Mouse (Mus musculus) stomach, embryonic 14.5 days (tissue): ENCODE data around the gene Hyal6. TPM values are rescaled to one million over a fixed set of nuclear protein-coding genes. Genes with fewer than 3 reads are reported as not detected.

ENCODE experiments used
- ATAC-seq: fragments of 200-750 bp; cut with Nextera tagmentation; 2 replicates; pipeline ENCODE4 v1.8.0; 2017; ENCODE audit warnings: low read depth, moderate TSS enrichment; ENCODE audit not compliant: insufficient number of reproducible peaks, insufficient read depth, low FRiP score
- H3K27ac ChIP-seq: fragments of 300-500 bp; sonication (generic); 2 replicates; pipeline ENCODE4 v1.5.1; 2014; ENCODE audit warnings: mild to moderate bottlenecking, low read length, moderate library complexity, mixed read lengths
- H3K27me3 ChIP-seq: fragments of 300-500 bp; sonication (generic); 2 replicates; pipeline ENCODE4 v1.6.1; 2014; ENCODE audit warnings: low read length, control low read depth, mixed read lengths; ENCODE audit not compliant: control insufficient read depth, insufficient read depth
- H3K36me3 ChIP-seq: fragments of 300-500 bp; sonication (generic); 2 replicates; pipeline ENCODE4 v1.6.1; 2014; ENCODE audit warnings: mild to moderate bottlenecking, control low read depth, low read length, moderate library complexity, mixed read lengths; ENCODE audit not compliant: control insufficient read depth, insufficient read depth
- H3K4me1 ChIP-seq: fragments of 300-500 bp; sonication (generic); 2 replicates; pipeline ENCODE4 v1.6.1; 2014; ENCODE audit warnings: low read length, control low read depth, mixed read lengths; ENCODE audit not compliant: control insufficient read depth, insufficient read depth
- H3K4me2 ChIP-seq: fragments of 300-500 bp; sonication (generic); replicated peaks from 2 replicates; pipeline ENCODE4 v1.6.1; 2014; ENCODE audit warnings: low read depth, low read length, control low read depth
- H3K4me3 ChIP-seq: fragments of 300-500 bp; sonication (generic); 2 replicates; pipeline ENCODE4 v1.5.1; 2014; ENCODE audit warnings: low read depth, low read length, control low read depth
- H3K9ac ChIP-seq: fragments of 300-500 bp; sonication (generic); replicated peaks from 2 replicates; pipeline ENCODE4 v1.6.1; 2014; ENCODE audit warnings: low read depth, mild to moderate bottlenecking, control low read depth, low read length, moderate library complexity, mixed read lengths
- H3K9me3 ChIP-seq: fragments of 300-500 bp; sonication (generic); 2 replicates; pipeline ENCODE4 v1.6.1; 2016; ENCODE audit warnings: low read depth, low read length, control low read depth; ENCODE audit not compliant: control insufficient read depth
- WGBS: fragments of 180-500 bp; shearing (Covaris S2); extraction: QIAGEN DNeasy Blood & Tissue Kit; methylation state at CpG from one replicate; pipeline ENCODE4 v1.1.7; 2014; 5-methylcytosine and 5-hydroxymethylcytosine counted together
- polyA plus RNA-seq: library from polyadenylated mRNA; unstranded; fragments of >200 nt; fragmentation: Nextera tagmentation; extraction: Ambion mirVana; gene quantifications from 2 replicates; pipeline ENCODE4 v1.2.1, GENCODE M21; 2014

Gene Hyal6
- not detected in 2 replicates for polyA plus RNA-seq

DNA sequence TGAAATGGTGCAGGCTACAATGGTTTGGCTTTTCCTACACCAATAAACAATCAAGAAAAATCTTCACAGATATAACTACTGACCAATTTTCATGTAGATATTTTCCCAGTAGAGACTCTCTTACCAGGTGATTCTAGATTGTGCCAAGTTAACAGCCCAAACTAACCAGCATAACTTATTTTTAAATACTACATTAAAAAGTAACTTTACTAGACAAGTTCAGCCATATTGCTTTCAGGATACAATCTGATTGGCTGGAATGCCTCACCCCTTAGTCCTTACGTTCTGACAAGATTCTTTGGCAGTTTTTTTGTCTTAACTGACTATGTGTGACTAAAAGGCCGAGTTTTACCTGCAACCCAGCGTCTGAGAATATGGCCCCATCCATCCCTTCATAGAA, at the start of gene Hyal6:
Gene Hyal6 (plus strand): TSS at position 301 of the 400 bp plus-strand sequence.
- WGBS = 85% methylated on average over 3 of the region's 3 CpGs
- no peaks in the 10 kb centered on the region for H3K36me3 ChIP-seq
- no peak within 1 kb of the TSS for H3K9ac ChIP-seq
- no peak within 1 kb of the TSS for H3K27ac ChIP-seq
- no peak for ATAC-seq
- no peak within 1 kb of the TSS for H3K4me3 ChIP-seq
- no peaks in the 10 kb centered on the region for H3K4me1 ChIP-seq
- H3K9me3 ChIP-seq = no peaks in the 10 kb centered on the region
- no peaks in the 10 kb centered on the region for H3K27me3 ChIP-seq
- no peak within 1 kb of the TSS for H3K4me2 ChIP-seq

DNA sequence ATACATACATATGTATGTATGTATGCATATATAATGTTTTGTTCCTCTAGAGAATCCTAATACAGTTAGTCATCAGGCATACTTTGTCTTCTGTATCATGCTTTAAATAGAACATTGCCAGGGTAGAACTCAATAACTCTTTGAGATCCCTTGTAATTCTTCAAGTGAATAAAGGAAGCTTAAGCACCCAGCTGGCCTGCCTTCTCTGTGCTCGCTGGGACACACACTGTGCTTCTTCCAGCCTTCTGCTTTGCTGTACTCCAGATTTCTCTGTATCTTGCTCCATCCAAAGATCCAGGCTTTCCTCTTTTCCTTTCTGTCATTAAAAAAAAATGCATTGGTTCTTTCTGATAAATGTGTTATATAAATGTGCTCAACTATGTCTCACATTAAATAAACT, 45.2 kb upstream of the Hyal6 start:
- Histone ChIP-seq H3K27ac (no peak overlapping the region), H3K4me3 (no peak overlapping the region), H3K4me1 (no peaks in the 10 kb centered on the region), H3K9me3 (no peaks in the 10 kb centered on the region), H3K27me3 (no peaks in the 10 kb centered on the region), H3K4me2 (no peak overlapping the region), H3K36me3 (no peaks in the 10 kb centered on the region), H3K9ac (no peak overlapping the region)
- ATAC-seq = no peak
- 38% methylated on average over 1 of the region's 1 CpGs for WGBS

DNA sequence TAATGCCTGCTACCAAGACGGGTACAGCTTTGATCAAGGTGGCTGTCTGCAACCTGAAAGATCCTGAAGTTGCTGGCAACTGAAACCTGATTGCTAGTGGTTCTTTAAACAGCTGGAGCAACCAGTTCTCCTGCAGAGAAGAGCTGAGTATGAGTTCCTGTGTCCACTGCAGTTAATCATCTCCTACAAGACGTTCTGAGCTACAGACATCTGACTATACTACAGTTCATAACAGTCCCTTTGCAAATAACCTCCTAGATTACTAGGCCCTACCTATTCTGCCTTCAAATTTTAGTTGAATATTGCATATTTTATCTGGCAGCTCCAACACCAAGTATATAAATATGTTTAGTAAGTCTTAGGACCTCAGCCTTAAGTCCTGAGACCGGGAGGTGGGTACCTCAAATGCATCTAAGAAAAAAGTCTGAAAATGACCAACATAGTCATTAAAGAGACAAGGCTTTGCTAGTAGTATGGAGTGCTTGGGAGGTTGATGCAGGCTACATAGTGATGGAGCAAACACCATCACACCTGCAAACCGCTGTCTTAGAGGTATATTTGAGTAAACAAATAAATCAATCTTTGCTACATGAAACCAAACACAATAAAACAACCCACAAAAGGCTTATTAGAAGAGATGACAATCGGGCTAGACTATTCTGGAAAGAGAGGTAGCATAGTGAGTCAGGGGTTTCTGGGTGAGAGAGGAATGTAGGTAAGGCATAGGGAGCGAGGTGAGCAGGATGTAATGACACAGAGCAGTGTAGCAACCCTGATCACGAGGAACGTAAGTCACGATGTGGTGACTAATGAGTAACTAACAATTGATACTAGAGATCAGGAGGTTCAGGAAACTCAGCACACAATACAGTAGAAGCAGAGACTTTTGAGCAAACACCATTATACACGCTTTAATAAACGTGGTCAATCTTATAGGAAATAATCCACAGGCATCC, 38.3 kb upstream of the Hyal6 start:
- H3K4me1 ChIP-seq = no peaks in the 10 kb centered on the region
- no peaks in the 10 kb centered on the region for H3K27me3 ChIP-seq
- H3K4me2 ChIP-seq = no peak overlapping the region
- no peaks in the 10 kb centered on the region for H3K9me3 ChIP-seq
- H3K9ac ChIP-seq = no peak overlapping the region
- no peak for ATAC-seq
- WGBS = 81% methylated on average over 11 of the region's 11 CpGs
- H3K36me3 ChIP-seq = no peaks in the 10 kb centered on the region
- no peak overlapping the region for H3K27ac ChIP-seq
- H3K4me3 ChIP-seq = no peak overlapping the region

DNA sequence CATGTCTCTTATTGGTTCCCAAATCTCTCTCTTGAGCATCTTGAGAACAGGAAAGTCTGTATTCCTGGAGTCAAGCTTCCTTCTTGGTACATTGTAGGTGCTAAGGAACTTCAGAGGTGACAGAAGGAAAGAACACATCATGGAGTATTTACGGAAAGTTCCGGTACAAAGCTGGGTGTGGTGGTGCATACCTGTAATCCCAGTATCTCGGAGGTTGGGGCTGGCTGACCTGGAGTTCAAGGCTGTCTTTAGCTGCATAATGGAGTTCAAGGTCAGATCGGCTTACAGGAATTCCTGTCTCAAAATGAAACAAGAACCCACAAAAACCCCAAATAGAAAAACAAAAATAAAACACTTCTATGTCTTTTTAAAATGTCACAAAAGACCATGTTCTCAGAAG, 36.9 kb upstream of the Hyal6 start:
- H3K36me3 ChIP-seq = no peaks in the 10 kb centered on the region
- ATAC-seq = no peak
- 75% methylated on average over 4 of the region's 4 CpGs for WGBS
- H3K4me3 ChIP-seq = no peak overlapping the region
- H3K9ac ChIP-seq = no peak overlapping the region
- no peaks in the 10 kb centered on the region for H3K27me3 ChIP-seq
- no peak overlapping the region for H3K4me2 ChIP-seq
- H3K27ac ChIP-seq = no peak overlapping the region
- no peaks in the 10 kb centered on the region for H3K9me3 ChIP-seq
- no peaks in the 10 kb centered on the region for H3K4me1 ChIP-seq

DNA sequence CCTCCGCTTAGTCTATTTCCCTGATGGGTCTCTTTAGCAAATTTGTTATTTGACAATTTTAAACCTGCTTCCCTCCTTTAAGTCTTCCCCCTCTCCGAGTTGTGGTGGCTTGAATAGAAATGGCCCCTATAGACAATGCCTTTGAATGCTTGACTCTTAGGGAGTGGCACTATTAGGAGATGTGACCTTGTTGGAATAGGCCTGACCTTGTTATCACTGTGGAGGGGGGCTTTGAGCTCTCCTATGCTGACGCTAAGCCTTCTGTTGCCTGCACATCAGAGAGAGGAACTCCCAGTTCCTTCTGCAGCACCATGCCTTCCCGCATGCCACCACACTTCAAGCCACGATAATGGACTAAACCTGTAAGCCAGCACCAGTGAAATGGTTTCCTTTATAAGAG, 35.8 kb upstream of the Hyal6 start:
- Histone ChIP-seq H3K4me1 (no peaks in the 10 kb centered on the region), H3K4me3 (no peak overlapping the region), H3K36me3 (no peaks in the 10 kb centered on the region), H3K4me2 (no peak overlapping the region), H3K9me3 (no peaks in the 10 kb centered on the region), H3K27ac (no peak overlapping the region), H3K27me3 (no peaks in the 10 kb centered on the region), H3K9ac (no peak overlapping the region)
- 86% methylated on average over 5 of the region's 5 CpGs for WGBS
- no peak for ATAC-seq

DNA sequence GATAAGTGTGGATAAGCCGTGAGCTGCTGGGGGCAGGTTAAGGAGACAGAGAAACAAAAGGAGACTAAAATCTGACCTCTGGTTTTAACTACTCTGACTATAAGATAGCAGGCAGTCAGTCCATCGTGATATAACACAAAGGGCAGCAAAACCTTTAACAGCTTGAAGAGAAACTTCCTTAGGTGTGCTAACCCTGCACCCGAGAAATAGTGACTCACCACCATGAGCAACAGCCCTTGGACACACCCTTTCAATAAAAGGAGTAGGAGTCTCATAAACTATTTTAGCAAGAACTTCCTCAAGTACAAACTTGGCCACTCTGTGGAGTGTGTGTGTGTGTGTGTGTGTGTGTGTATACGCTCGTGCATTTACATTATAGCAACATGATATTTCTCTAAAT, 26.0 kb upstream of the Hyal6 start:
- Histone ChIP-seq H3K27me3 (no peaks in the 10 kb centered on the region), H3K4me1 (no peaks in the 10 kb centered on the region), H3K27ac (no peak overlapping the region), H3K9me3 (no peaks in the 10 kb centered on the region), H3K4me3 (no peak overlapping the region), H3K4me2 (no peak overlapping the region), H3K9ac (no peak overlapping the region), H3K36me3 (no peaks in the 10 kb centered on the region)
- 76% methylated on average over 5 of the region's 5 CpGs for WGBS
- no peak for ATAC-seq

DNA sequence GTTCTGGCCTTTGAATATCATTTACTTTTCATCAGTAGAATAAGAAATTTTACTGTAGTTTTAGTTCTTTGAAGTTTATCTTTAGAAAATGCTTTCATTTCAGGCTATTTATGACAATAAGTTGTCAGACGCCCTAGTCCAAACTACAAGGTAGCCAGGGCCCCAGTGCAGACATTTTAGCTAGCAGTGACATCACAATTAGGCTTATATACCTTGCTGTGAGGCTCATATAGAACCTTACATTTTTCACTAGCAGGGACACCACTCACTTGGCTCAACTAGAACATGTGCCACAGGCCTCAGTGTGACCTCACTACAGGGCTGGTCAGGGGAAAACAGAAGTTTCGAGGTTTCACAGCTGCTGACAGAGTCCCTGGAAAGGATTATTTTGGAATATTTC, 25.5 kb upstream of the Hyal6 start:
- Histone ChIP-seq H3K36me3 (no peaks in the 10 kb centered on the region), H3K4me2 (no peak overlapping the region), H3K4me1 (no peaks in the 10 kb centered on the region), H3K27me3 (no peaks in the 10 kb centered on the region), H3K4me3 (no peak overlapping the region), H3K9me3 (no peaks in the 10 kb centered on the region), H3K9ac (no peak overlapping the region), H3K27ac (no peak overlapping the region)
- no peak for ATAC-seq
- 72% methylated on average over 2 of the region's 2 CpGs for WGBS

DNA sequence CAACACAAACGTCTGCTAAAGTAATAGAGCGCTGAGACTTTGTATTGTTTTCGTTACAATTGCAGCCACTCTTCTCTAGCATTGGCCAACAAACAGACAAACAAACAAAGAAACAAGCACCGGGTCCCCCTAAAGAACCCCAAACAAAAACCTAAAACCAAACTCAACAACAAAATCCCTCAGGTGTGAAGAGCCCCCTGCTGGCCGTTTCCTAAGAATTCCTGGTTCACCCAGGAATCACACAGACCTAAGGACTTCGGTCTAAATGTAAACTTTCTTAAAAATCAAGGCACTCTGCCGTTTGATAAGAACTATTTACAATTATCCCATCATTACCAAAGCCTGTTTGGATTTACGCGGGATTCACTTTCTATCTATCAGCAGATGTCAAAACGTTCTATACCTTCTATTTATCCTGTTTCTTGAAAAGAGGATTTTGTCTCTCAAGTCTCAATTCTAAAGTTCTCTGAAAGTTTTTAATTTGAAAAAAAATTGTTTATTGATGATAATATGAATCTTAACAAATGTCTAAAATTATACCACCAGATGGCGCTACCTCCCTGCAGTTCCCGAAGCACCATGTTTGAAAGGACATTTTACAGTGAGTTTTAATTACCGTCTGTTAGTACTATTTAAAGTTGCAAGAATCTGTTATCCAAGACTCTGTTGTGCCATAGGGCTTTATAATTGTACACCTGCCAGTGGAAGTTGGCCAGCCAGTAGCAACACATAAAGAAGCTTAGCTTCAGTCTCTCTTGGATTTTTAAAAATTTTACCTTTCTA, 11.5 kb upstream of the Hyal6 start:
- H3K36me3 ChIP-seq = no peaks in the 10 kb centered on the region
- H3K27ac ChIP-seq = no peak overlapping the region
- H3K9me3 ChIP-seq = no peaks in the 10 kb centered on the region
- no peak for ATAC-seq
- H3K9ac ChIP-seq = no peak overlapping the region
- H3K4me3 ChIP-seq = no peak overlapping the region
- no peaks in the 10 kb centered on the region for H3K4me1 ChIP-seq
- 24% methylated on average over 13 of the region's 13 CpGs for WGBS
- H3K27me3 ChIP-seq = no peaks in the 10 kb centered on the region
- no peak overlapping the region for H3K4me2 ChIP-seq
